Mouse (Mus musculus) retina, postnatal 1 day (tissue): ENCODE results near the gene Olfr610.
"Not testable (repeated sequence)": the region's sequence is repeated elsewhere in the genome, so short reads cannot be mapped to it uniquely, and the experiment has no call there.

Source experiments
- DNase-seq: peaks from one replicate; pipeline ENCODE4 v3.0.0-alpha.2; 2012

The Olfr610 gene

GRCm38 (mm10) chr7:103512022-103512421, at the start of gene Olfr610:
Gene Olfr610 (minus strand): TSS chr7:103512122.
- no peak for DNase-seq

DNA sequence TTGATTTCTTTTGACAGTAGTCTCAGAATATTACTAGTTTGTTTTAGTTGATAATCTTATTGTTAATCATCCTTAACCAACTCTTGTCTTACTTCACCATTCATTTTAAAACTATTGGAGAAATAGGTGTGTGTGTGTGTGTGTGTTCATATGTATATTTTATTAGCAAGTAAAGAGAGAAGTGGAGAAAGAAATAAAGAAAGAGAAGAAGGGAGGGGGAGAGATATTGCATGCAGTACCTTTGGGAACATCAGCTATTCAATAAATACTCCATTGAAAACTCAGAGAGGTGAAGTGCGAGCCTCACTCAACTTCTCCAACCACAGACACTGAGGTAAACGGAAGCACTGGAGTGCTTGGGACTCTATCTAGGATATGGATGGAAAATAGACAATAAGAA, 43.9 kb upstream of the Olfr610 start, which contains the start of gene Olfr615:
Gene Olfr615 (plus strand): TSS at position 301 of the 400 bp plus-strand sequence.
- DNase-seq, result no peak

GRCm38 (mm10) chr7:103547774-103548173, 35.9 kb upstream of the Olfr610 start, which contains the start of gene Olfr613:
Gene Olfr613 (plus strand): TSS chr7:103548074.
- no peak for DNase-seq

DNA sequence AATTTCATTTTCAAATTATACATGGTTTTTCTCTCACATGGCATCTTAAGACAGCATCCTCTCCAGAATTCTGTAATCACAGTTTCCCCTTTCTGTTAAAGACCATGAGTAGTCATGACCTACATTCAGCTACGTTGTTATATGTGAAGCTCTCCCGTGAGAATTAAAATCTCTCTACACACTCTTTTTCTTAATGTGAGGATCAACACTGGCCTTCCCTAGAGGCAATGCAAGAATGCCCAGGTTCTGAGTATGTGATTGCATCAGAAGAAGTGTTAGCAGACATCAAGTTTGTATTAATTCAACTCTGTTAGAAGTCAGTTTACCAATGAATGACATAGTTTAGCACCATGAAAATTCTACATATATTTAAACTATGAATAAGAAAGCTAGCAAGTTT, 30.7 kb upstream of the Olfr610 start, which contains the start of gene Olfr612:
Gene Olfr612 (minus strand): TSS at position 101 of the 400 bp plus-strand sequence.
- not testable (repeated sequence) for DNase-seq

GRCm38 (mm10) chr7:103520746-103521145, 8.8 kb upstream of the Olfr610 start, which contains the start of gene Olfr611:
Gene Olfr611 (minus strand): TSS chr7:103520846.
- not testable (repeated sequence) for DNase-seq

DNA sequence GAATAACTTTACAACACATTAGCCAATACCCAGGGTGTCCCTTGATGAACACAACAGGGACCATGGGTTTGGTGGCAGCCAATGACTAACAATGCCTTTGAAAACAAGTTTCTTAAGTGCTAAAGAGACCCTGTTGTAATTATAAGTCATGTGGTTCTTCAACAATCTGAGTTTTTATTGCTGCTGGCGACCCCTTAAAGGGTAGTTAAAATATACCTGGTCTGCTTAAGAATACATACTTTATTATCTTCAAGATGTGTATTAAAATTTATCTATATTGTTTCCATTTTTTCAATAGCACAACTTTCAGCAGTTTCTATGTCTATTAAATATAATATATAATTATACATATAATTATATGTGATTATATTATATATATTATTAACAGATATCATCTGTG, 14.0 kb downstream of the Olfr610 start, which contains the start of gene Olfr609:
Gene Olfr609 (minus strand): TSS at position 101 of the 400 bp plus-strand sequence.
- DNase-seq, result no peak

- not testable (repeated sequence) for DNase-seq
These were observed 34.8 kb downstream of the Olfr610 start for GRCm38 (mm10) chr7:103477106-103477505.

DNA sequence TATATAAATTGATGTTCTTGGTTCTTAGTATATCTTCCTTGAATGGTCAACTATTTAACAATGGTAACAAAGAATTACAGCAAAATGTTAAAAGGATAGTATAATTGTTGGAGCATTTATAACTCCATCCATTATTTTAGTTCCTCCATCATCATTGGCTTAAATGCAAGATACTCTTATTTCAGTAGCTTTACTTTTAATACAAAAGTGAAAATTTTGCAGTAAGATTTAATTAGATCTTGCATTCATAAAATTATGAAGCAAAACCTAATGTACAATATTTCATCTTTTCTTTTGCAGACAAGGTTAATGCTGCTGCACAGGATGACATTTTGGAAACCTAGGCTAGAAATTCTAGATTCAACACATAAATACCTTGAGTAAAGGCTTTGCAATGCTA, 42.3 kb downstream of the Olfr610 start, which contains the start of gene Olfr608:
Gene Olfr608 (plus strand): TSS at position 301 of the 400 bp plus-strand sequence.
- no peak for DNase-seq

DNA sequence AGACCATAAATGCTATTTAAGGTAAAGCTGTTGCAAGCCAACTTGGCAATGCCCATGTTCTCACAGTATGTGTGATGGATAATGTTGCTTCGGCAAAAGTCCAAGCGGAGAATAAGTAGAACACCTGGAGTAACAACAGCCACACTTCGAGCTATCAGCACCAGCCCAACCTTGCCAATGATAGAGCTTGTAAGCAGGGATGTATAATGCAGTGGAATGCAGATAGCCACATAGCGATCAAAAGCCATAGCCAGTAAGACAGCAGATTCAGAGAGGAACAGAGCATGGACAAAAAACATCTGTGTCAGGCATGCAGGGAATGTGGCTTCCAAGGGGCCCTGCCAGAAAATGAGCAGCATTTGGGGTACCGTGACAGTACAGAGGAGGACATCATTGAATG, 51.3 kb downstream of the Olfr610 start:
- no peak for DNase-seq
